Mouse (Mus musculus) hindbrain, embryonic 12.5 days (tissue): ENCODE data around the gene Fkbp2. TPM values are rescaled to one million over a fixed set of nuclear protein-coding genes. Genes with fewer than 3 reads are reported as not detected.

ENCODE experiments used
- ATAC-seq: fragments of 200-750 bp; cut with Nextera tagmentation; 2 replicates; pipeline ENCODE4 v1.8.0; 2017; ENCODE audit warnings: moderate TSS enrichment; ENCODE audit not compliant: low FRiP score
- H3K27ac ChIP-seq: fragments of 300-500 bp; sonication (generic); 2 replicates; pipeline ENCODE4 v1.5.1; 2016; ENCODE audit warnings: mild to moderate bottlenecking
- H3K27me3 ChIP-seq: fragments of 300-500 bp; sonication (generic); 2 replicates; pipeline ENCODE4 v1.6.1; 2016; ENCODE audit warnings: mild to moderate bottlenecking
- H3K36me3 ChIP-seq: fragments of 300-500 bp; sonication (generic); 2 replicates; pipeline ENCODE4 v1.6.1; 2016; ENCODE audit warnings: mild to moderate bottlenecking
- H3K4me1 ChIP-seq: fragments of 300-500 bp; sonication (generic); 2 replicates; pipeline ENCODE4 v1.6.1; 2016
- H3K4me2 ChIP-seq: fragments of 300-500 bp; sonication (generic); replicated peaks from 2 replicates; pipeline ENCODE4 v1.6.1; 2016; ENCODE audit warnings: mild to moderate bottlenecking
- H3K4me3 ChIP-seq: fragments of 300-500 bp; sonication (generic); 2 replicates; pipeline ENCODE4 v1.5.1; 2016; ENCODE audit warnings: mild to moderate bottlenecking
- H3K9ac ChIP-seq: fragments of 300-500 bp; sonication (generic); 2 replicates; pipeline ENCODE4 v1.6.1; 2016; ENCODE audit warnings: mild to moderate bottlenecking, moderate library complexity
- H3K9me3 ChIP-seq: fragments of 300-500 bp; sonication (generic); replicated peaks from 2 replicates; pipeline ENCODE4 v1.6.1; 2016; ENCODE audit warnings: mild to moderate bottlenecking
- WGBS: fragments of 180-500 bp; shearing (Covaris S2); methylation state at CpG from one replicate; pipeline ENCODE4 v1.1.7; 2016; 5-methylcytosine and 5-hydroxymethylcytosine counted together
- polyA plus RNA-seq: library from polyadenylated mRNA; unstranded; fragments of >200 nt; fragmentation: Nextera tagmentation; extraction: Ambion mirVana; gene quantifications from 2 replicates; pipeline ENCODE4 v1.2.1, GENCODE M21; 2016

The Fkbp2 gene
- polyA plus RNA-seq, 1 experiment from 2014 or later = 82.5 TPM

- Histone ChIP-seq H3K27ac (peak within 1 kb of the TSS; percentile 96), H3K4me3 (peak within 1 kb of the TSS; percentile 78), H3K4me2 (peak within 1 kb of the TSS; percentile 96), H3K36me3 (peaks cover 17% of the 10 kb centered on the region), H3K9ac (peak within 1 kb of the TSS; percentile 89), H3K27me3 (peaks cover 17% of the 10 kb centered on the region), H3K4me1 (peaks cover 55% of the 10 kb centered on the region), H3K9me3 (no peaks in the 10 kb centered on the region)
- under 1% methylated on average over 48 of the region's 84 CpGs for WGBS
- ATAC-seq = peak; percentile 62
Observed at GRCm38 (mm10) chr19:6974211-6975205, 5.8 kb downstream of the Fkbp2 start, which contains the start of gene Ppp1r14b. TSS of gene Ppp1r14b (plus strand) at chr19:6974968.

- peak overlapping the region; percentile 89 for H3K9ac ChIP-seq
- 23% methylated on average over 11 of the region's 12 CpGs for WGBS
- peaks cover 24% of the 10 kb centered on the region for H3K27me3 ChIP-seq
- H3K4me2 ChIP-seq = peak overlapping the region; percentile 96
- peaks cover 16% of the 10 kb centered on the region for H3K36me3 ChIP-seq
- H3K9me3 ChIP-seq = no peaks in the 10 kb centered on the region
- H3K4me3 ChIP-seq = peak overlapping the region; percentile 78
- peak overlapping the region; percentile 96 for H3K27ac ChIP-seq
- peaks cover 47% of the 10 kb centered on the region for H3K4me1 ChIP-seq
- ATAC-seq = no peak
Observed at GRCm38 (mm10) chr19:6973581-6974190, 6.6 kb downstream of the Fkbp2 start.

GRCm38 (mm10) chr19:6972247-6972917 lies 7.9 kb downstream of the Fkbp2 start:
- no peak for ATAC-seq
- H3K4me1 ChIP-seq = peaks cover 39% of the 10 kb centered on the region
- H3K27me3 ChIP-seq = peaks cover 37% of the 10 kb centered on the region
- WGBS = 76% methylated on average over 13 of the region's 13 CpGs
- H3K27ac ChIP-seq = no peak overlapping the region
- H3K4me2 ChIP-seq = no peak overlapping the region
- H3K9ac ChIP-seq = peak overlapping the region; percentile 41
- no peaks in the 10 kb centered on the region for H3K9me3 ChIP-seq
- H3K36me3 ChIP-seq = peaks cover 3% of the 10 kb centered on the region
- no peak overlapping the region for H3K4me3 ChIP-seq

- Histone ChIP-seq H3K4me2 (no peak overlapping the region), H3K9me3 (no peaks in the 10 kb centered on the region), H3K4me3 (no peak overlapping the region), H3K9ac (peak overlapping the region; percentile 41), H3K27me3 (peaks cover 37% of the 10 kb centered on the region), H3K27ac (no peak overlapping the region), H3K36me3 (no peaks in the 10 kb centered on the region), H3K4me1 (peaks cover 32% of the 10 kb centered on the region)
- 47% methylated on average over 6 of the region's 6 CpGs for WGBS
- ATAC-seq = no peak
Observed at GRCm38 (mm10) chr19:6971644-6972043, 8.7 kb downstream of the Fkbp2 start.

- no peak for ATAC-seq
- H3K27ac ChIP-seq = 0 out of 2 replicates have a peak overlapping the region, but pooled peaks have one; percentile 44
- peak overlapping the region; percentile 56 for H3K4me2 ChIP-seq
- 0 out of 2 replicates have a peak overlapping the region, but pooled peaks have one; percentile 45 for H3K4me3 ChIP-seq
- WGBS = 17% methylated on average over 11 of the region's 11 CpGs
- peaks cover 24% of the 10 kb centered on the region for H3K4me1 ChIP-seq
- no peaks in the 10 kb centered on the region for H3K9me3 ChIP-seq
- no peaks in the 10 kb centered on the region for H3K36me3 ChIP-seq
- H3K27me3 ChIP-seq = peaks cover 37% of the 10 kb centered on the region
- peak overlapping the region; percentile 23; the same call in 1 of the 2 replicates for H3K9ac ChIP-seq
Observed at GRCm38 (mm10) chr19:6970460-6971085, 9.7 kb downstream of the Fkbp2 start.

GRCm38 (mm10) chr19:6969665-6970381 lies 10.5 kb downstream of the Fkbp2 start:
- H3K4me2 ChIP-seq = peak overlapping the region; percentile 56
- no peaks in the 10 kb centered on the region for H3K36me3 ChIP-seq
- 1% methylated on average over 47 of the region's 55 CpGs for WGBS
- peaks cover 37% of the 10 kb centered on the region for H3K27me3 ChIP-seq
- no peaks in the 10 kb centered on the region for H3K9me3 ChIP-seq
- peak overlapping the region; percentile 61 for H3K9ac ChIP-seq
- 0 out of 2 replicates have a peak, but pooled peaks have one; percentile 11 for ATAC-seq
- no peak overlapping the region for H3K27ac ChIP-seq
- H3K4me3 ChIP-seq = peak overlapping the region; percentile 45
- H3K4me1 ChIP-seq = peaks cover 24% of the 10 kb centered on the region

- no peak for ATAC-seq
- Histone ChIP-seq H3K4me1 (peaks cover 24% of the 10 kb centered on the region), H3K36me3 (no peaks in the 10 kb centered on the region), H3K27me3 (peaks cover 37% of the 10 kb centered on the region), H3K9me3 (no peaks in the 10 kb centered on the region), H3K4me3 (peak overlapping the region; percentile 45), H3K9ac (peak overlapping the region; percentile 61), H3K4me2 (peak overlapping the region; percentile 56), H3K27ac (no peak overlapping the region)
- under 1% methylated on average over 20 of the region's 20 CpGs for WGBS
Observed at GRCm38 (mm10) chr19:6969291-6969664, 11.0 kb downstream of the Fkbp2 start.

- Histone ChIP-seq H3K27ac (no peak overlapping the region), H3K4me3 (peak overlapping the region; percentile 45), H3K27me3 (peaks cover 37% of the 10 kb centered on the region), H3K9me3 (no peaks in the 10 kb centered on the region), H3K4me2 (peak overlapping the region; percentile 56), H3K9ac (0 out of 2 replicates have a peak overlapping the region, but pooled peaks have one; percentile 23), H3K4me1 (peaks cover 21% of the 10 kb centered on the region), H3K36me3 (no peaks in the 10 kb centered on the region)
- 14% methylated on average over 15 of the region's 15 CpGs for WGBS
- ATAC-seq = no peak
Observed at GRCm38 (mm10) chr19:6968491-6969271, 11.6 kb downstream of the Fkbp2 start.

GRCm38 (mm10) chr19:6956461-6956860 lies 23.8 kb downstream of the Fkbp2 start:
- H3K4me2 ChIP-seq = no peak overlapping the region
- peaks cover 13% of the 10 kb centered on the region for H3K4me1 ChIP-seq
- 75% methylated on average over 10 of the region's 10 CpGs for WGBS
- H3K36me3 ChIP-seq = peaks cover 12% of the 10 kb centered on the region
- no peak for ATAC-seq
- H3K27ac ChIP-seq = no peak overlapping the region
- H3K9ac ChIP-seq = no peak overlapping the region
- no peaks in the 10 kb centered on the region for H3K27me3 ChIP-seq
- H3K4me3 ChIP-seq = no peak overlapping the region
- no peaks in the 10 kb centered on the region for H3K9me3 ChIP-seq

- no peaks in the 10 kb centered on the region for H3K9me3 ChIP-seq
- peaks cover 12% of the 10 kb centered on the region for H3K36me3 ChIP-seq
- WGBS = 86% methylated on average over 7 of the region's 7 CpGs
- H3K27ac ChIP-seq = no peak overlapping the region
- H3K27me3 ChIP-seq = no peaks in the 10 kb centered on the region
- no peak for ATAC-seq
- no peak overlapping the region for H3K4me3 ChIP-seq
- 0 out of 2 replicates have a peak overlapping the region, but pooled peaks have one; percentile 4 for H3K9ac ChIP-seq
- H3K4me1 ChIP-seq = peaks cover 14% of the 10 kb centered on the region
- no peak overlapping the region for H3K4me2 ChIP-seq
Observed at GRCm38 (mm10) chr19:6955424-6955823, 24.9 kb downstream of the Fkbp2 start.
